ENCODE assay signal across 10 mouse cellular contexts in genomic region chr10:80048396-80048795, GRCm38 (mm10). TPM values are rescaled to one million over a fixed set of nuclear protein-coding genes. Genes with fewer than 3 reads are reported as not detected.
DNase-seq lines count a peak whose midpoint lies in the region; ATAC-seq and TF ChIP-seq lines count a peak whose summit lies in the region.
"Had no signal": no experiment of that assay in that cellular context is flagged by ENCODE, and none has a peak within 500 bp of the region (broad histone marks: within the 10 kb centered on the region; RNA-seq: fewer than 3 reads in every experiment).

No protein-coding gene starts in this region.

- TF ChIP-seq POLR2A in olfactory bulb, adult 2 months (IDR thresholded peaks at IDR 0.05; ENCODE audit: insufficient read depth, low read depth, low read length): no peak

- H3K4me3 ChIP-seq in lung, postnatal 0 days (ENCODE audit: low read depth, low read length): no peak overlapping the region
- H3K4me3 ChIP-seq in embryonic facial prominence, embryonic 12.5 days: no peak overlapping the region
- no peak overlapping the region for H3K4me3 ChIP-seq in hindbrain, embryonic 14.5 days (replicated peaks; ENCODE audit: low read length)
- no peak overlapping the region for H3K4me3 ChIP-seq in olfactory bulb, adult 2 months (ENCODE audit: insufficient read depth, low read depth, low read length)

- H3K36me3 ChIP-seq in lung, postnatal 0 days (ENCODE audit: insufficient read depth, low read length): no peaks in the 10 kb centered on the region
- H3K36me3 ChIP-seq in embryonic facial prominence, embryonic 12.5 days: no peaks in the 10 kb centered on the region
- no peaks in the 10 kb centered on the region for H3K36me3 ChIP-seq in hindbrain, embryonic 14.5 days (replicated peaks; ENCODE audit: control insufficient read depth, insufficient read depth)

- H3K9me3 ChIP-seq in lung, postnatal 0 days (ENCODE audit: low read length): no peaks in the 10 kb centered on the region
- H3K9me3 ChIP-seq in embryonic facial prominence, embryonic 12.5 days: no peaks in the 10 kb centered on the region
- H3K9me3 ChIP-seq in hindbrain, embryonic 14.5 days (ENCODE audit: control insufficient read depth, low read length): no peaks in the 10 kb centered on the region

- H3K4me1 ChIP-seq in lung, postnatal 0 days (ENCODE audit: insufficient read depth, low read depth, low read length): peaks cover 29% of the 10 kb centered on the region
- H3K4me1 ChIP-seq in embryonic facial prominence, embryonic 12.5 days: peaks cover 13% of the 10 kb centered on the region; the same call in 1 of the 2 replicates
- H3K4me1 ChIP-seq in hindbrain, embryonic 14.5 days (replicated peaks; ENCODE audit: control insufficient read depth, insufficient read depth, low read length): no peaks in the 10 kb centered on the region; the same call in 1 of the 2 replicates
- peaks cover 21% of the 10 kb centered on the region for H3K4me1 ChIP-seq in olfactory bulb, adult 2 months (ENCODE audit: control insufficient read depth, insufficient read depth, low read length)

- H3K27me3 ChIP-seq in lung, postnatal 0 days (replicated peaks; ENCODE audit: insufficient read depth, low read length): no peaks in the 10 kb centered on the region
- no peaks in the 10 kb centered on the region for H3K27me3 ChIP-seq in embryonic facial prominence, embryonic 12.5 days
- H3K27me3 ChIP-seq in hindbrain, embryonic 14.5 days (ENCODE audit: control insufficient read depth, insufficient read depth, low read length): no peaks in the 10 kb centered on the region

- H3K27ac ChIP-seq in lung, postnatal 0 days (ENCODE audit: low read length): peak overlapping the region; percentile 68
- H3K27ac ChIP-seq in embryonic facial prominence, embryonic 12.5 days: peak overlapping the region; percentile 67
- 0 out of 2 replicates have a peak overlapping the region, but pooled peaks have one; percentile 20 for H3K27ac ChIP-seq in hindbrain, embryonic 14.5 days
- peak overlapping the region; percentile 4; the same call in 1 of the 2 replicates for H3K27ac ChIP-seq in olfactory bulb, adult 2 months (ENCODE audit: insufficient read depth, low read depth, low read length)

- 26% methylated on average over 5 of the region's 5 CpGs for WGBS in lung, postnatal 0 days
- 17% methylated on average over 5 of the region's 5 CpGs for WGBS in embryonic facial prominence, embryonic 12.5 days
- WGBS in hindbrain, embryonic 14.5 days: 9% methylated on average over 5 of the region's 5 CpGs
- whole genome bisulfite sequencing in olfactory bulb, adult 2 months: 8% methylated on average over 5 of the region's 5 CpGs

- TF ChIP-seq EP300 in lung, postnatal 0 days (IDR thresholded peaks at IDR 0.05): no peak

- ATAC-seq in lung, postnatal 0 days: no peak
- ATAC-seq in embryonic facial prominence, embryonic 12.5 days (ENCODE audit: insufficient number of reproducible peaks, insufficient read depth, low FRiP score, low TSS enrichment): no peak
- ATAC-seq in hindbrain, embryonic 14.5 days (ENCODE audit: low FRiP score): no peak

- no peak for TF ChIP-seq CTCF in lung, postnatal 0 days (IDR thresholded peaks at IDR 0.05)
- TF ChIP-seq CTCF in olfactory bulb, adult 2 months (IDR thresholded peaks at IDR 0.05; ENCODE audit: insufficient read depth, low read depth, low read length): no peak

- H3K4me2 ChIP-seq in lung, postnatal 0 days (replicated peaks; ENCODE audit: low read depth, low read length): no peak overlapping the region
- H3K4me2 ChIP-seq in embryonic facial prominence, embryonic 12.5 days (replicated peaks): no peak overlapping the region
- no peak overlapping the region for H3K4me2 ChIP-seq in hindbrain, embryonic 14.5 days (replicated peaks)

- DNase-seq in lung, postnatal 0 days (ENCODE audit: low spot score): no peak
- DNase-seq in lung, postnatal 14 days: no peak
- DNase-seq in hindbrain, embryonic 14.5 days (ENCODE audit: low spot score): no peak
- no peak for DNase-seq in c-Kit-positive CD71-positive TER-119-positive erythroid progenitor cells, embryonic 14.5 days (ENCODE audit: low spot score)
- no peak for DNase-seq in ovary, postnatal 10 days (ENCODE audit: low spot score)
- DNase-seq in layer of hippocampus, postnatal 10 days (ENCODE audit: low spot score in 2 of 2): no peak
- DNase-seq: cerebellum, adult 11-12 months; gastrocnemius, postnatal 14 days had no signal

- H3K9ac ChIP-seq in lung, postnatal 0 days (replicated peaks; ENCODE audit: low read depth): no peak overlapping the region
- H3K9ac ChIP-seq in embryonic facial prominence, embryonic 12.5 days: no peak overlapping the region
- H3K9ac ChIP-seq in hindbrain, embryonic 14.5 days: no peak overlapping the region

RNA-seq across cellular contexts. Expression of gene Gpx4, which starts 1.4 kb away (rescaled TPM):
- 1,058 and 1,082 TPM in 2 replicates for polyA plus RNA-seq in lung, postnatal 0 days (2015; fragmentation: Nextera tagmentation; extraction: Ambion mirVana)
- 475 and 505 TPM in 2 replicates for polyA plus RNA-seq in embryonic facial prominence, embryonic 12.5 days (2016; fragmentation: Nextera tagmentation; extraction: Ambion mirVana)
- polyA plus RNA-seq in hindbrain, embryonic 14.5 days (2014; fragmentation: Nextera tagmentation; extraction: Ambion mirVana): 556 and 557 TPM in 2 replicates
- polyA plus RNA-seq in olfactory bulb, adult 2 months (2012; ENCODE audit: insufficient read depth, insufficient read length, low replicate concordance, missing spikeins): not detected in 2 replicates
- 100 to 1,000 TPM; 408 to 448 TPM for total RNA-seq in layer of hippocampus, postnatal 10 days (2021)

RNA-seq across cellular contexts. Expression of gene Polr2e, which starts 8.8 kb away (rescaled TPM):
- 178 and 202 TPM in 2 replicates for polyA plus RNA-seq in lung, postnatal 0 days (2015; fragmentation: Nextera tagmentation; extraction: Ambion mirVana)
- 227 and 245 TPM in 2 replicates for polyA plus RNA-seq in embryonic facial prominence, embryonic 12.5 days (2016; fragmentation: Nextera tagmentation; extraction: Ambion mirVana)
- polyA plus RNA-seq in hindbrain, embryonic 14.5 days (2014; fragmentation: Nextera tagmentation; extraction: Ambion mirVana): 142 and 150 TPM in 2 replicates
- polyA plus RNA-seq in olfactory bulb, adult 2 months (2012; ENCODE audit: insufficient read depth, insufficient read length, low replicate concordance, missing spikeins): not detected in 2 replicates
- 10 to 100 TPM; 66.9 to 76.7 TPM for total RNA-seq in layer of hippocampus, postnatal 10 days (2021)

RNA-seq across cellular contexts. Expression of gene Arhgap45, which starts 31.9 kb away (rescaled TPM):
- 20.1 and 22.2 TPM in 2 replicates for polyA plus RNA-seq in lung, postnatal 0 days (2015; fragmentation: Nextera tagmentation; extraction: Ambion mirVana)
- polyA plus RNA-seq in embryonic facial prominence, embryonic 12.5 days (2016; fragmentation: Nextera tagmentation; extraction: Ambion mirVana): 7.1 and 8.1 TPM in 2 replicates
- polyA plus RNA-seq in hindbrain, embryonic 14.5 days (2014; fragmentation: Nextera tagmentation; extraction: Ambion mirVana): 1.1 and 1.7 TPM in 2 replicates
- polyA plus RNA-seq in olfactory bulb, adult 2 months (2012; ENCODE audit: insufficient read depth, insufficient read length, low replicate concordance, missing spikeins): 193 and 203 TPM in 2 replicates
- 1 to 10 TPM; 3.3 to 3.8 TPM for total RNA-seq in layer of hippocampus, postnatal 10 days (2021)

RNA-seq across cellular contexts. Expression of gene Abca7, which starts 52.1 kb away (rescaled TPM):
- polyA plus RNA-seq in lung, postnatal 0 days (2015; fragmentation: Nextera tagmentation; extraction: Ambion mirVana): 5.5 and 6.5 TPM in 2 replicates
- polyA plus RNA-seq in embryonic facial prominence, embryonic 12.5 days (2016; fragmentation: Nextera tagmentation; extraction: Ambion mirVana): 2.6 and 3.9 TPM in 2 replicates
- 4.1 and 4.5 TPM in 2 replicates for polyA plus RNA-seq in hindbrain, embryonic 14.5 days (2014; fragmentation: Nextera tagmentation; extraction: Ambion mirVana)
- not detected in 2 replicates for polyA plus RNA-seq in olfactory bulb, adult 2 months (2012; ENCODE audit: insufficient read depth, insufficient read length, low replicate concordance, missing spikeins)
- 10 to 100 TPM in 1 of 2 experiments, 1 to 10 TPM in 1; 9.3 to 10.3 TPM for total RNA-seq in layer of hippocampus, postnatal 10 days (2021)

RNA-seq across cellular contexts. Expression of gene Sbno2, which starts 57.0 kb away (rescaled TPM):
- 17.5 and 26.4 TPM in 2 replicates for polyA plus RNA-seq in lung, postnatal 0 days (2015; fragmentation: Nextera tagmentation; extraction: Ambion mirVana)
- polyA plus RNA-seq in embryonic facial prominence, embryonic 12.5 days (2016; fragmentation: Nextera tagmentation; extraction: Ambion mirVana): 15.2 and 16.1 TPM in 2 replicates
- polyA plus RNA-seq in hindbrain, embryonic 14.5 days (2014; fragmentation: Nextera tagmentation; extraction: Ambion mirVana): 12.3 and 12.6 TPM in 2 replicates
- polyA plus RNA-seq in olfactory bulb, adult 2 months (2012; ENCODE audit: insufficient read depth, insufficient read length, low replicate concordance, missing spikeins): not detected in 2 replicates
- total RNA-seq in layer of hippocampus, postnatal 10 days (2021): 10 to 100 TPM; 19.7 to 23.9 TPM

Comparison
In these comparisons a context has a peak if more than half of its experiments do, and no peak if none do; other contexts are left out.
1. H3K27ac ChIP-seq: peak in every context shown above with its lines; median percentile 68 in lung, postnatal 0 days; 67 in embryonic facial prominence, embryonic 12.5 days; 20 in hindbrain, embryonic 14.5 days; 4 in olfactory bulb, adult 2 months.
2. RNA of gene Gpx4, which starts 1.4 kb away (polyA plus RNA-seq): 1,058 to 1,082 TPM in lung, postnatal 0 days, 556 to 557 TPM in hindbrain, embryonic 14.5 days and 475 to 505 TPM in embryonic facial prominence, embryonic 12.5 days; not detected in olfactory bulb, adult 2 months; every median in the first group is over 100 times any median in the second.
3. RNA of gene Polr2e, which starts 8.8 kb away (polyA plus RNA-seq): 227 to 245 TPM in embryonic facial prominence, embryonic 12.5 days, 178 to 202 TPM in lung, postnatal 0 days and 142 to 150 TPM in hindbrain, embryonic 14.5 days; not detected in olfactory bulb, adult 2 months; every median in the first group is over 100 times any median in the second.